Mouse (Mus musculus) embryonic stem cell, embryonic (primary cell): Measurements from ENCODE around the gene Cdca8.
"Not testable (repeated sequence)": the region's sequence is repeated elsewhere in the genome, so short reads cannot be mapped to it uniquely, and the experiment has no call there.

Experiments used
- CTCF ChIA-PET, 4 experiments: fragments of 300-600 bp in 2 of 4; fragments of 350-600 bp in 2 of 4; sonication (Branson Sonifier 250); formaldehyde crosslinking; loops; one replicate each; lab custom pipeline; 2022; ENCODE audit warnings: inconsistent platforms in 2 of 4; lab: Charles Lee
- POLR2A ChIA-PET, 4 experiments: fragments of 300-600 bp in 2 of 4; fragments of 350-600 bp in 2 of 4; sonication (Branson Sonifier 250); formaldehyde crosslinking; loops; one replicate each; lab custom pipeline; 2022; ENCODE audit warnings: antibody characterized with exemption in 4 of 4, inconsistent platforms in 1 of 4; lab: Charles Lee

Cdca8 gene

GRCm38 (mm10) chr4:124939211-124939610 lies at the start of gene Cdca8:
TSS of gene Cdca8 (minus strand) at chr4:124939311.
- CTCF ChIA-PET: not testable (repeated sequence)
- POLR2A ChIA-PET: interaction anchor here in 2 of 4 experiments (0.7 to 1.0 kb wide), 4 partner anchors 12 to 174 kb away, joined by 3 to 14 read pairs (median 4); no protein-coding TSS in a partner anchor

- CTCF ChIA-PET: interaction anchor here in 1 of 4 experiments (1.0 to 1.3 kb wide), 2 partner anchors 46 to 97 kb away, joined by 3 read pairs; partner anchors contain the start of gene Meaf6
- POLR2A ChIA-PET: interaction anchor here in 1 of 4 experiments (1.0 kb wide), 1 partner anchor 82 kb away, joined by 3 read pairs; no protein-coding TSS in a partner anchor
Observed at GRCm38 (mm10) chr4:124988382-124988781, 49.3 kb upstream of the Cdca8 start.

GRCm38 (mm10) chr4:124987711-124988097 lies 48.6 kb upstream of the Cdca8 start:
- ChIA-PET CTCF (interaction anchor here in 2 of 4 experiments (0.7 to 1.3 kb wide), 3 partner anchors 45 to 134 kb away, joined by 3 to 8 read pairs (median 3); partner anchors contain the start of gene Meaf6 (in 1 of the 2)), POLR2A (no interaction called here)

- CTCF ChIA-PET: interaction anchor here in 2 of 4 experiments (0.6 to 1.0 kb wide), 4 partner anchors 82 to 288 kb away, joined by 3 to 8 read pairs (median 4); no protein-coding TSS in a partner anchor
- POLR2A ChIA-PET: interaction anchor here in 2 of 4 experiments (0.5 to 1.3 kb wide), 2 partner anchors 44 to 114 kb away, joined by 3 read pairs; no protein-coding TSS in a partner anchor
Observed at GRCm38 (mm10) chr4:124986739-124987710, 47.9 kb upstream of the Cdca8 start.

GRCm38 (mm10) chr4:124985671-124986602 lies 46.8 kb upstream of the Cdca8 start, which contains the start of gene Rspo1:
TSS of gene Rspo1 (plus strand) at chr4:124986430.
- ChIA-PET CTCF (interaction anchor here in 3 of 4 experiments (0.6 to 2.4 kb wide), 4 partner anchors 21 to 123 kb away, joined by 3 to 7 read pairs (median 3); no protein-coding TSS in a partner anchor), POLR2A (interaction anchor here in 2 of 4 experiments (0.5 to 1.3 kb wide), 2 partner anchors 43 to 115 kb away, joined by 3 read pairs; no protein-coding TSS in a partner anchor)

GRCm38 (mm10) chr4:124984871-124985670 lies 46.0 kb upstream of the Cdca8 start:
- ChIA-PET CTCF (interaction anchor here in 3 of 4 experiments (0.6 to 2.4 kb wide), 5 partner anchors 10 to 101 kb away, joined by 3 to 20 read pairs (median 6); partner anchors contain the start of gene 9930104L06Rik (in 1 of the 3)), POLR2A (interaction anchor here in 1 of 4 experiments (1.4 kb wide), 1 partner anchor 42 kb away, joined by 3 read pairs; no protein-coding TSS in a partner anchor)

GRCm38 (mm10) chr4:124983893-124984526 lies 44.9 kb upstream of the Cdca8 start:
- ChIA-PET CTCF (interaction anchor here (0.6 to 2.4 kb wide), 55 partner anchors 8 to 771 kb away, joined by 3 to 20 read pairs (median 4); partner anchors contain the start of genes 9930104L06Rik (in 2 of the 4), Meaf6 (in 1 of the 4) and Snip1 (in 1 of the 4)), POLR2A (interaction anchor here in 2 of 4 experiments (0.6 to 1.4 kb wide), 3 partner anchors 37 to 82 kb away, joined by 3 read pairs; partner anchors contain the start of gene Snip1 (in 1 of the 2))

- POLR2A ChIA-PET: interaction anchor here in 1 of 4 experiments (0.6 to 2.1 kb wide), 4 partner anchors 10 to 442 kb away, joined by 3 to 5 read pairs (median 4); no protein-coding TSS in a partner anchor
Observed at GRCm38 (mm10) chr4:124978201-124978600, 39.1 kb upstream of the Cdca8 start.

GRCm38 (mm10) chr4:124973296-124973695 lies 34.2 kb upstream of the Cdca8 start:
- CTCF ChIA-PET: interaction anchor here in 3 of 4 experiments (0.6 to 2.7 kb wide), 7 partner anchors 10 to 91 kb away, joined by 3 to 20 read pairs (median 4); no protein-coding TSS in a partner anchor
- POLR2A ChIA-PET: interaction anchor here in 1 of 4 experiments (1.0 kb wide), 1 partner anchor 93 kb away, joined by 3 read pairs; the partner anchor contains the start of gene Snip1

More at GRCm38 (mm10) chr4:124978201-124978600, 39.1 kb upstream of the Cdca8 start:
- CTCF ChIA-PET: interaction anchor here in 2 of 4 experiments (0.8 to 1.4 kb wide), 2 partner anchors 35 to 121 kb away, joined by 4 to 5 read pairs; no protein-coding TSS in a partner anchor

GRCm38 (mm10) chr4:124972316-124972715 lies 33.2 kb upstream of the Cdca8 start:
- CTCF ChIA-PET: interaction anchor here in 1 of 4 experiments (1.2 to 3.1 kb wide), 2 partner anchors 11 to 29 kb away, joined by 3 to 10 read pairs; no protein-coding TSS in a partner anchor
- POLR2A ChIA-PET: interaction anchor here in 1 of 4 experiments (0.6 to 1.0 kb wide), 2 partner anchors 75 to 94 kb away, joined by 3 read pairs; partner anchors contain the start of gene Snip1

- ChIA-PET POLR2A (interaction anchor here in 2 of 4 experiments (0.7 to 1.1 kb wide), 2 partner anchors 35 to 1130 kb away, joined by 3 to 11 read pairs; partner anchors contain the start of gene 9930104L06Rik (in 1 of the 2)), CTCF (interaction anchor here in 3 of 4 experiments (0.6 to 3.1 kb wide), 6 partner anchors 11 to 716 kb away, joined by 3 to 10 read pairs (median 4); no protein-coding TSS in a partner anchor)
Observed at GRCm38 (mm10) chr4:124971094-124971493, 32.0 kb upstream of the Cdca8 start.

- CTCF ChIA-PET: interaction anchor here (0.6 to 3.1 kb wide), 7 partner anchors 10 to 717 kb away, joined by 3 to 10 read pairs (median 3); no protein-coding TSS in a partner anchor
- POLR2A ChIA-PET: interaction anchor here in 1 of 4 experiments (0.7 kb wide), 1 partner anchor 1130 kb away, joined by 11 read pairs; no protein-coding TSS in a partner anchor
Observed at GRCm38 (mm10) chr4:124970677-124971076, 31.6 kb upstream of the Cdca8 start.

GRCm38 (mm10) chr4:124970194-124970593 lies 31.1 kb upstream of the Cdca8 start:
- CTCF ChIA-PET: interaction anchor here in 3 of 4 experiments (0.6 to 3.1 kb wide), 3 partner anchors 14 to 422 kb away, joined by 3 to 10 read pairs (median 4); no protein-coding TSS in a partner anchor
- POLR2A ChIA-PET: no interaction called here

- POLR2A ChIA-PET: no interaction called here
- CTCF ChIA-PET: interaction anchor here in 2 of 4 experiments (1.2 to 3.1 kb wide), 1 partner anchor 14 kb away, joined by 3 to 10 read pairs; no protein-coding TSS in a partner anchor
Observed at GRCm38 (mm10) chr4:124969219-124969848, 30.2 kb upstream of the Cdca8 start.
